In genomic region chr15:82348258-82348998, GRCm38 (mm10) we compare ENCODE assay signal across 15 mouse cellular contexts. TPM values are rescaled to one million over a fixed set of nuclear protein-coding genes. Genes with fewer than 3 reads are reported as not detected.
DNase-seq lines count a peak whose midpoint lies in the region; ATAC-seq and TF ChIP-seq lines count a peak whose summit lies in the region.
"Had no signal": no experiment of that assay in that cellular context is flagged by ENCODE, and none has a peak within 500 bp of the region (broad histone marks: within the 10 kb centered on the region; RNA-seq: fewer than 3 reads in every experiment).

No protein-coding gene starts in this region.

- peak overlapping the region; percentile 77; the same call in 1 of the 2 replicates for H3K9ac ChIP-seq in hindbrain, embryonic 13.5 days
- H3K9ac ChIP-seq in hindbrain, embryonic 12.5 days, result no peak overlapping the region
- H3K9ac ChIP-seq in liver, embryonic 12.5 days, result 0 out of 2 replicates have a peak overlapping the region, but pooled peaks have one; percentile 30
- H3K9ac ChIP-seq: embryonic facial prominence, embryonic 13.5 days; hindbrain, embryonic 14.5 days; lung, embryonic 14.5 days had no signal

- H3K27me3 ChIP-seq in hindbrain, embryonic 13.5 days, result no peaks in the 10 kb centered on the region
- H3K27me3 ChIP-seq in hindbrain, embryonic 12.5 days, result no peaks in the 10 kb centered on the region
- H3K27me3 ChIP-seq in E14TG2a.4 (ENCODE audit: insufficient read depth, low read length), result peaks cover 3% of the 10 kb centered on the region
- no peaks in the 10 kb centered on the region for H3K27me3 ChIP-seq in liver, embryonic 12.5 days (replicated peaks)
- H3K27me3 ChIP-seq: embryonic facial prominence, embryonic 13.5 days had no signal

- no peak overlapping the region for H3K4me2 ChIP-seq in hindbrain, embryonic 13.5 days
- no peak overlapping the region for H3K4me2 ChIP-seq in hindbrain, embryonic 12.5 days (replicated peaks)
- peak overlapping the region; percentile 94 for H3K4me2 ChIP-seq in liver, embryonic 12.5 days
- H3K4me2 ChIP-seq: hindbrain, embryonic 14.5 days had no signal

- peaks cover 44% of the 10 kb centered on the region for H3K4me1 ChIP-seq in hindbrain, embryonic 13.5 days (replicated peaks)
- H3K4me1 ChIP-seq in hindbrain, embryonic 12.5 days, result peaks cover 30% of the 10 kb centered on the region
- H3K4me1 ChIP-seq in E14TG2a.4 (replicated peaks; ENCODE audit: low read depth, low read length), result peaks cover 89% of the 10 kb centered on the region
- H3K4me1 ChIP-seq in liver, embryonic 12.5 days, result peaks cover 88% of the 10 kb centered on the region

- no peaks in the 10 kb centered on the region for H3K9me3 ChIP-seq in hindbrain, embryonic 13.5 days
- H3K9me3 ChIP-seq in hindbrain, embryonic 12.5 days (replicated peaks), result no peaks in the 10 kb centered on the region
- H3K9me3 ChIP-seq in E14TG2a.4 (ENCODE audit: low read length), result no peaks in the 10 kb centered on the region
- no peaks in the 10 kb centered on the region for H3K9me3 ChIP-seq in liver, embryonic 12.5 days (replicated peaks)
- H3K9me3 ChIP-seq: embryonic facial prominence, embryonic 13.5 days; forebrain, embryonic 10.5 days had no signal

- no peak for TF ChIP-seq CTCF in E14TG2a.4 (conservative IDR thresholded peaks at IDR 0.05; ENCODE audit: low read length)

- 87% methylated on average over 8 of the region's 8 CpGs for WGBS in hindbrain, embryonic 13.5 days
- 88% methylated on average over 8 of the region's 8 CpGs for WGBS in hindbrain, embryonic 12.5 days
- WGBS in liver, embryonic 12.5 days (ENCODE audit: insufficient replicate concordance), result 64% methylated on average over 8 of the region's 8 CpGs

- DNase-seq in ovary, postnatal 14 days (ENCODE audit: low spot score), result no peak
- DNase-seq: kidney, adult 11 months; layer of hippocampus, postnatal 36 days; lung, embryonic 14.5 days; retina, postnatal 1 day; thymus, postnatal 25 days had no signal

- no peak for ATAC-seq in hindbrain, embryonic 13.5 days (ENCODE audit: low FRiP score)
- no peak for ATAC-seq in hindbrain, embryonic 12.5 days (ENCODE audit: low FRiP score)
- ATAC-seq in liver, embryonic 12.5 days, result no peak
- peak; percentile 22 for ATAC-seq in megakaryocyte progenitor cell, adult 5-6 weeks (replicated peaks; ENCODE audit: poor library complexity)
- no peak for ATAC-seq in megakaryocyte-erythroid progenitor cell, adult 5-6 weeks (replicated peaks; ENCODE audit: low FRiP score, low TSS enrichment, poor library complexity, severe bottlenecking)

- H3K27ac ChIP-seq in hindbrain, embryonic 13.5 days, result no peak overlapping the region
- H3K27ac ChIP-seq in hindbrain, embryonic 12.5 days, result no peak overlapping the region
- peak overlapping the region; percentile 75 for H3K27ac ChIP-seq in liver, embryonic 12.5 days
- H3K27ac ChIP-seq: embryonic facial prominence, embryonic 13.5 days; forebrain, embryonic 10.5 days; hindbrain, embryonic 14.5 days had no signal

- H3K4me3 ChIP-seq in hindbrain, embryonic 13.5 days, result no peak overlapping the region
- H3K4me3 ChIP-seq in hindbrain, embryonic 12.5 days, result no peak overlapping the region
- 0 out of 2 replicates have a peak overlapping the region, but pooled peaks have one; percentile 4 for H3K4me3 ChIP-seq in E14TG2a.4 (replicated peaks; ENCODE audit: low read length)
- no peak overlapping the region for H3K4me3 ChIP-seq in liver, embryonic 12.5 days
- H3K4me3 ChIP-seq: embryonic facial prominence, embryonic 13.5 days; forebrain, embryonic 10.5 days had no signal

- peaks cover 36% of the 10 kb centered on the region for H3K36me3 ChIP-seq in hindbrain, embryonic 13.5 days
- H3K36me3 ChIP-seq in hindbrain, embryonic 12.5 days, result peaks cover 36% of the 10 kb centered on the region
- H3K36me3 ChIP-seq in E14TG2a.4 (ENCODE audit: insufficient read depth, low read length), result peaks cover 52% of the 10 kb centered on the region
- peaks cover 65% of the 10 kb centered on the region for H3K36me3 ChIP-seq in liver, embryonic 12.5 days

RNA-seq across cellular contexts. Expression of gene Ndufa6, which starts 5.7 kb away (rescaled TPM):
- 363 and 382 TPM in 2 replicates for polyA plus RNA-seq in hindbrain, embryonic 13.5 days (2015; fragmentation: Nextera tagmentation; extraction: Ambion mirVana)
- polyA plus RNA-seq in hindbrain, embryonic 12.5 days (2016; fragmentation: Nextera tagmentation; extraction: Ambion mirVana), result 266 and 295 TPM in 2 replicates
- polyA plus RNA-seq in liver, embryonic 12.5 days (2016; fragmentation: Nextera tagmentation; extraction: Ambion mirVana), result 368 and 383 TPM in 2 replicates
- total RNA-seq in megakaryocyte progenitor cell, adult 5-6 weeks (2015), result 244 and 269 TPM in 2 replicates
- 136 and 168 TPM in 2 replicates for total RNA-seq in megakaryocyte progenitor cell, adult 5-6 weeks (2017)
- 273 and 274 TPM in 2 replicates for total RNA-seq in megakaryocyte-erythroid progenitor cell, adult 5-6 weeks (2014; fragmentation: Nextera tagmentation)
- total RNA-seq in megakaryocyte-erythroid progenitor cell, adult 5-6 weeks (2017), result 71.1 and 145 TPM in 2 replicates

RNA-seq across cellular contexts. Expression of gene Smdt1, which starts 9.7 kb away (rescaled TPM):
- 348 and 365 TPM in 2 replicates for polyA plus RNA-seq in hindbrain, embryonic 13.5 days (2015; fragmentation: Nextera tagmentation; extraction: Ambion mirVana)
- 250 and 259 TPM in 2 replicates for polyA plus RNA-seq in hindbrain, embryonic 12.5 days (2016; fragmentation: Nextera tagmentation; extraction: Ambion mirVana)
- 193 and 196 TPM in 2 replicates for polyA plus RNA-seq in liver, embryonic 12.5 days (2016; fragmentation: Nextera tagmentation; extraction: Ambion mirVana)
- 155 and 168 TPM in 2 replicates for total RNA-seq in megakaryocyte progenitor cell, adult 5-6 weeks (2015)
- total RNA-seq in megakaryocyte progenitor cell, adult 5-6 weeks (2017), result 94.0 and 121 TPM in 2 replicates
- 115 and 141 TPM in 2 replicates for total RNA-seq in megakaryocyte-erythroid progenitor cell, adult 5-6 weeks (2014; fragmentation: Nextera tagmentation)
- 40.8 and 61.0 TPM in 2 replicates for total RNA-seq in megakaryocyte-erythroid progenitor cell, adult 5-6 weeks (2017)

RNA-seq across cellular contexts. Expression of gene Pheta2, which starts 9.7 kb away (rescaled TPM):
- 1.9 and 2.3 TPM in 2 replicates for polyA plus RNA-seq in hindbrain, embryonic 13.5 days (2015; fragmentation: Nextera tagmentation; extraction: Ambion mirVana)
- polyA plus RNA-seq in hindbrain, embryonic 12.5 days (2016; fragmentation: Nextera tagmentation; extraction: Ambion mirVana), result 5.3 and 6.2 TPM in 2 replicates
- 39.1 and 42.8 TPM in 2 replicates for polyA plus RNA-seq in liver, embryonic 12.5 days (2016; fragmentation: Nextera tagmentation; extraction: Ambion mirVana)
- total RNA-seq in megakaryocyte progenitor cell, adult 5-6 weeks (2015), result 2.0 and 3.5 TPM in 2 replicates
- total RNA-seq in megakaryocyte progenitor cell, adult 5-6 weeks (2017), result 5.2 and 7.4 TPM in 2 replicates
- total RNA-seq in megakaryocyte-erythroid progenitor cell, adult 5-6 weeks (2014; fragmentation: Nextera tagmentation), result 26.4 and 26.9 TPM in 2 replicates
- 21.3 and 24.9 TPM in 2 replicates for total RNA-seq in megakaryocyte-erythroid progenitor cell, adult 5-6 weeks (2017)

RNA-seq across cellular contexts. Expression of gene Naga, which starts 9.7 kb away (rescaled TPM):
- 29.3 and 30.2 TPM in 2 replicates for polyA plus RNA-seq in hindbrain, embryonic 13.5 days (2015; fragmentation: Nextera tagmentation; extraction: Ambion mirVana)
- polyA plus RNA-seq in hindbrain, embryonic 12.5 days (2016; fragmentation: Nextera tagmentation; extraction: Ambion mirVana), result 26.7 and 29.7 TPM in 2 replicates
- polyA plus RNA-seq in liver, embryonic 12.5 days (2016; fragmentation: Nextera tagmentation; extraction: Ambion mirVana), result 36.5 and 40.8 TPM in 2 replicates
- total RNA-seq in megakaryocyte progenitor cell, adult 5-6 weeks (2015), result 39.9 and 43.8 TPM in 2 replicates
- 37.1 and 37.3 TPM in 2 replicates for total RNA-seq in megakaryocyte progenitor cell, adult 5-6 weeks (2017)
- total RNA-seq in megakaryocyte-erythroid progenitor cell, adult 5-6 weeks (2014; fragmentation: Nextera tagmentation), result 16.9 and 34.9 TPM in 2 replicates
- total RNA-seq in megakaryocyte-erythroid progenitor cell, adult 5-6 weeks (2017), result 17.9 and 24.4 TPM in 2 replicates

RNA-seq across cellular contexts. Expression of gene Cyp2d22, which starts 31.6 kb away (rescaled TPM):
- 2.1 and 2.6 TPM in 2 replicates for polyA plus RNA-seq in hindbrain, embryonic 13.5 days (2015; fragmentation: Nextera tagmentation; extraction: Ambion mirVana)
- 4.0 and 4.8 TPM in 2 replicates for polyA plus RNA-seq in hindbrain, embryonic 12.5 days (2016; fragmentation: Nextera tagmentation; extraction: Ambion mirVana)
- 8.0 and 8.1 TPM in 2 replicates for polyA plus RNA-seq in liver, embryonic 12.5 days (2016; fragmentation: Nextera tagmentation; extraction: Ambion mirVana)
- 1.7 TPM in 1 of 2 replicates, not detected in the other for total RNA-seq in megakaryocyte progenitor cell, adult 5-6 weeks (2015)
- total RNA-seq in megakaryocyte progenitor cell, adult 5-6 weeks (2017), result 0.03 TPM in 1 of 2 replicates, not detected in the other
- 4.8 TPM in 1 of 2 replicates, not detected in the other for total RNA-seq in megakaryocyte-erythroid progenitor cell, adult 5-6 weeks (2014; fragmentation: Nextera tagmentation)
- 0.46 TPM in 1 of 2 replicates, not detected in the other for total RNA-seq in megakaryocyte-erythroid progenitor cell, adult 5-6 weeks (2017)
